Mouse (Mus musculus): ENCODE data around the gene Bcl7b.
"Not testable (repeated sequence)": the region's sequence is repeated elsewhere in the genome, so short reads cannot be mapped to it uniquely, and the experiment has no call there.

The Bcl7b gene

GRCm38 (mm10) chr5:135222066-135222465 lies 54.0 kb downstream of the Bcl7b start:
- no peak for DNase-seq

- no peak for DNase-seq
These were observed 56.1 kb downstream of the Bcl7b start for GRCm38 (mm10) chr5:135224169-135224568.

GRCm38 (mm10) chr5:135225879-135226278 lies 57.8 kb downstream of the Bcl7b start:
- not testable (repeated sequence) for DNase-seq

- DNase-seq: no peak
These were observed 62.1 kb downstream of the Bcl7b start for GRCm38 (mm10) chr5:135230186-135230585.
